Mouse (Mus musculus) megakaryocyte progenitor cell, adult 5-6 weeks (primary cell): ENCODE data around the gene N4bp2. TPM values are rescaled to one million over a fixed set of nuclear protein-coding genes. Genes with fewer than 3 reads are reported as not detected.
"Not testable (repeated sequence)": the region's sequence is repeated elsewhere in the genome, so short reads cannot be mapped to it uniquely, and the experiment has no call there.

Source experiments
- ATAC-seq: replicated peaks from 2 replicates; pipeline ENCODE4 v1.8.0; 2016; ENCODE audit warnings: mild to moderate bottlenecking, moderate TSS enrichment, inconsistent platforms; ENCODE audit not compliant: poor library complexity
- total RNA-seq, 2 experiments: library from RNA; stranded (forward) in 1 of 2; stranded (reverse) in 1 of 2; fragments of 157-497, 149-512 nt in 1 of 2; fragments of 200-1000 nt in 1 of 2; gene quantifications; 2 replicates each; pipeline versions ENCODE4 v1.2.3 to v1.2.4; 2015 to 2017

The N4bp2 gene
- total RNA-seq, 2 experiments from 2014 or later, result 22.2 to 39.1 TPM

GRCm38 (mm10) chr5:65763916-65764785, 830 bp downstream of the N4bp2 start:
- ATAC-seq, result peak; percentile 49

GRCm38 (mm10) chr5:65764786-65765634, 1.7 kb downstream of the N4bp2 start:
- ATAC-seq, result peak; percentile 85

- ATAC-seq, result no peak
Observed at GRCm38 (mm10) chr5:65765635-65765911, 2.3 kb downstream of the N4bp2 start.

- no peak for ATAC-seq
Observed at GRCm38 (mm10) chr5:65768007-65768406, 4.7 kb downstream of the N4bp2 start.

GRCm38 (mm10) chr5:65770065-65770464, 6.7 kb downstream of the N4bp2 start:
- ATAC-seq, result no peak

GRCm38 (mm10) chr5:65770493-65770892, 7.2 kb downstream of the N4bp2 start:
- ATAC-seq, result no peak

GRCm38 (mm10) chr5:65773957-65774356, 10.6 kb downstream of the N4bp2 start:
- not testable (repeated sequence) for ATAC-seq

- no peak for ATAC-seq
Observed at GRCm38 (mm10) chr5:65776166-65776565, 12.8 kb downstream of the N4bp2 start.

- ATAC-seq, result no peak
Observed at GRCm38 (mm10) chr5:65776907-65777306, 13.6 kb downstream of the N4bp2 start.

- not testable (repeated sequence) for ATAC-seq
Observed at GRCm38 (mm10) chr5:65778986-65779385, 15.7 kb downstream of the N4bp2 start.

GRCm38 (mm10) chr5:65779401-65780063, 16.2 kb downstream of the N4bp2 start:
- no peak for ATAC-seq

- ATAC-seq, result peak; percentile 26; the same call in 1 of the 2 replicates
Observed at GRCm38 (mm10) chr5:65781147-65781715, 17.9 kb downstream of the N4bp2 start.

GRCm38 (mm10) chr5:65781769-65782715, 18.7 kb downstream of the N4bp2 start:
- ATAC-seq, result no peak

GRCm38 (mm10) chr5:65790604-65791225, 27.4 kb downstream of the N4bp2 start:
- 0 out of 2 replicates have a peak, but pooled peaks have one; percentile 14 for ATAC-seq

GRCm38 (mm10) chr5:65794202-65794601, 30.9 kb downstream of the N4bp2 start:
- peak; percentile 19; the same call in 1 of the 2 replicates for ATAC-seq

GRCm38 (mm10) chr5:65794702-65795101, 31.4 kb downstream of the N4bp2 start:
- ATAC-seq, result peak; percentile 51

- peak; percentile 85 for ATAC-seq
Observed at GRCm38 (mm10) chr5:65795293-65795993, 32.1 kb downstream of the N4bp2 start.

- peak; percentile 59 for ATAC-seq
Observed at GRCm38 (mm10) chr5:65795994-65796298, 32.6 kb downstream of the N4bp2 start.

- peak; percentile 90 for ATAC-seq
Observed at GRCm38 (mm10) chr5:65823601-65824133, 60.3 kb downstream of the N4bp2 start.
